9 mouse cellular contexts compared by ENCODE assay signal in genomic region chr10:116196596-116197415, GRCm38 (mm10).
DNase-seq lines count a peak whose midpoint lies in the region; ATAC-seq and TF ChIP-seq lines count a peak whose summit lies in the region.
"Had no signal": no experiment of that assay in that cellular context is flagged by ENCODE, and none has a peak within 500 bp of the region (broad histone marks: within the 10 kb centered on the region; RNA-seq: fewer than 3 reads in every experiment).

No protein-coding gene starts in this region.

- 20% methylated on average over 14 of the region's 14 CpGs for WGBS in embryonic facial prominence, embryonic 14.5 days
- WGBS in limb, embryonic 12.5 days, result 23% methylated on average over 14 of the region's 14 CpGs

- H3K27ac ChIP-seq in layer of hippocampus, adult 2 months, result no peak overlapping the region
- no peak overlapping the region for H3K27ac ChIP-seq in embryonic facial prominence, embryonic 14.5 days (replicated peaks; ENCODE audit: low read depth, low read length)
- H3K27ac ChIP-seq in limb, embryonic 12.5 days, result no peak overlapping the region
- H3K27ac ChIP-seq: lung, embryonic 15.5 days had no signal

- H3K9me3 ChIP-seq in embryonic facial prominence, embryonic 14.5 days (ENCODE audit: control insufficient read depth, low read length), result no peaks in the 10 kb centered on the region
- H3K9me3 ChIP-seq in limb, embryonic 12.5 days, result no peaks in the 10 kb centered on the region
- H3K9me3 ChIP-seq: lung, embryonic 15.5 days had no signal

- peak overlapping the region; percentile 39 for H3K4me2 ChIP-seq in embryonic facial prominence, embryonic 14.5 days (ENCODE audit: low read depth, low read length)
- peak overlapping the region; percentile 35 for H3K4me2 ChIP-seq in limb, embryonic 12.5 days
- H3K4me2 ChIP-seq: lung, embryonic 15.5 days had no signal

- no peaks in the 10 kb centered on the region for H3K36me3 ChIP-seq in embryonic facial prominence, embryonic 14.5 days (ENCODE audit: control insufficient read depth, insufficient read depth, low read length)
- H3K36me3 ChIP-seq in limb, embryonic 12.5 days, result no peaks in the 10 kb centered on the region
- H3K36me3 ChIP-seq: lung, embryonic 15.5 days had no signal

- 0 out of 2 replicates have a peak, but pooled peaks cover 3% of the 10 kb centered on the region for H3K4me1 ChIP-seq in embryonic facial prominence, embryonic 14.5 days (ENCODE audit: control insufficient read depth, insufficient read depth, low read length)
- no peaks in the 10 kb centered on the region for H3K4me1 ChIP-seq in limb, embryonic 12.5 days (replicated peaks)

- TF ChIP-seq CTCF in layer of hippocampus, adult 2 months (conservative IDR thresholded peaks at IDR 0.05), result peak; percentile 72

- DNase-seq in layer of hippocampus, adult 2 months (ENCODE audit: low spot score in 2 of 2), result peak; percentile 22 to 29
- no peak for DNase-seq in layer of hippocampus, adult 9-10 months (ENCODE audit: low spot score)
- DNase-seq in ZHBTc4 (ENCODE audit: low read depth, low spot score), result peak; percentile 36
- peak; percentile 38 for DNase-seq in embryonic facial prominence, embryonic 14.5 days (ENCODE audit: low spot score)
- no peak for DNase-seq in spleen, adult 18-20 months
- no peak for DNase-seq in spleen, postnatal 4 days (ENCODE audit: low spot score in 2 of 2)

- H3K4me3 ChIP-seq in layer of hippocampus, adult 2 months, result peak overlapping the region; percentile 5; the same call in 1 of the 2 replicates
- no peak overlapping the region; the same call in 1 of the 2 replicates for H3K4me3 ChIP-seq in embryonic facial prominence, embryonic 14.5 days (ENCODE audit: low read depth, low read length)
- H3K4me3 ChIP-seq in limb, embryonic 12.5 days (replicated peaks), result no peak overlapping the region
- H3K4me3 ChIP-seq: lung, embryonic 15.5 days had no signal

- 0 out of 2 replicates have a peak, but pooled peaks have one; percentile 44 for ATAC-seq in embryonic facial prominence, embryonic 14.5 days (ENCODE audit: low read depth)
- ATAC-seq in limb, embryonic 12.5 days (ENCODE audit: insufficient number of reproducible peaks, insufficient read depth, low FRiP score, low TSS enrichment, low read depth), result peak; percentile 48; the same call in 1 of the 2 replicates
- ATAC-seq in granulocyte monocyte progenitor cell, adult 5-6 weeks (replicated peaks; ENCODE audit: poor library complexity, severe bottlenecking), result no peak

- no peaks in the 10 kb centered on the region for H3K27me3 ChIP-seq in embryonic facial prominence, embryonic 14.5 days (replicated peaks; ENCODE audit: control insufficient read depth, insufficient read depth, low read length)
- peaks cover 4% of the 10 kb centered on the region; the same call in 1 of the 2 replicates for H3K27me3 ChIP-seq in limb, embryonic 12.5 days
- H3K27me3 ChIP-seq: lung, embryonic 15.5 days had no signal

- H3K9ac ChIP-seq in embryonic facial prominence, embryonic 14.5 days (ENCODE audit: low read depth, low read length), result no peak overlapping the region
- H3K9ac ChIP-seq in limb, embryonic 12.5 days (replicated peaks), result no peak overlapping the region
- H3K9ac ChIP-seq: lung, embryonic 15.5 days had no signal

Comparison
In these comparisons a context has a peak if more than half of its experiments do, and no peak if none do; other contexts are left out.
1. DNase-seq: peak in layer of hippocampus, adult 2 months (2 of 2), ZHBTc4 (single experiment) and embryonic facial prominence, embryonic 14.5 days (single experiment); none in layer of hippocampus, adult 9-10 months (single experiment), spleen, adult 18-20 months (0 of 2) and spleen, postnatal 4 days (0 of 2).